Mouse (Mus musculus): ENCODE data around the gene Dab2ip.

Dab2ip gene

DNA sequence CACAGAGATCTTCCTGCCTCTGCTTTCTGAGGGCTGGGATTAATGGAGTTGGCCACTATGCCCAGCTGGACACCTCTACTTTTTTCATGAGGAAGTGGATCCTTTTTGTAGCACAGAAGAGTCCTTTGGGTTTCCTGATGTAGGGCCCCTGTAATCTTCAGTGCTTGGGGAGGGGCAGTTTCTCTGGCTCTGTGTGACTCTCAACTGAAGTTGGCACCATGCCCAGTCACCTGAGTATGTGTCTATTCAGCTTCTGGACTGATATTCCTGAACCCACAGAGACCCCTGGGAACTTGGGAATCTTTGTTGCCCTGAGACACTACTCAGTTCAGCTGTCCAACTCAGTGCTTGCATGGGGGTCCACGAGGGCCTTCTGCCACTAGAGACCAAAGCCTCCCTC, 37.0 kb downstream of the Dab2ip start:
- DNase-seq (ENCODE audit: low spot score in 2 of 2): no peak

DNA sequence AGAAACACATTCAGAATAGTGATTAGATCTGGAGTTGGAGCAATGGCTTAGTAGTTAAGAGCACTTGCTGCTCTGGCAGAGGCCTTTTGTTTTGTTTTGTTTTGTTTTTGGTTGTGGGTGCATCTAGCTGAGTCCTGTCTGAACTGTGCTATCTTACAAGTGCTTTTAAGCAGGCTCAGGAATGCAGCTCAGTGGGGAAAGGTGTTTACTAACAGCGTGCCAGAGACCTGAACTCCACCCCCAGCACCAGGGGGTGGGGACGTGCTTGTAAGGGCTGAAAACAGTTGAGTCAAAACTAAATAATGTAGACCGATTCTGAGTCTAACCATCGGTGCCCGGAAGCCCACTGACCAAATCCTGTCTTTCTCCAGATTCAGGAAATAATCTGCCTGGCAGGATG, 37.7 kb downstream of the Dab2ip start:
- DNase-seq (ENCODE audit: low spot score in 2 of 2): no peak

DNA sequence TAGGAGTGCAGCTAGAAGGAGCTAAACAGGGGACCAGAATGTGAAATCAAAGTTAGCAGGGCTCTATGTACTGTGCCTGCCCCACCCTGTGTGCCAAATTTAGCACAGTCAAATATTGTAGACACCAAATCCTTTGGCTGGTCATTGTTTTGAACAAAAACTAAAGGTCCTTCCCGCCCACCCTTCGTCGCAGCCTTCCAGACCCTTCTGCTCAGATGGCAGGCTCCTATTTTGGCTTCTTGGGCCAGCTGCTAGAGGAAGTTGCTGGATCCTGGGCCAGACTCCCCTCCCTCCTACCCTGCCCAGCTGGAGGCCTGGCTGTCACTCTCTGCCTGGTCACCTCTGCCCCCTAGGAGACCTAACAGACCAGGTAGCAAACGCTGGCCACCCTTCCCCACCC, 38.7 kb downstream of the Dab2ip start:
- no peak for DNase-seq (ENCODE audit: low spot score in 2 of 2)

GRCm38 (mm10) chr2:35598819-35599218, 40.8 kb downstream of the Dab2ip start:
- DNase-seq (ENCODE audit: low spot score in 2 of 2): no peak

GRCm38 (mm10) chr2:35601665-35602064, 43.6 kb downstream of the Dab2ip start:
- DNase-seq (ENCODE audit: low spot score in 2 of 2): no peak

GRCm38 (mm10) chr2:35607476-35607875, 49.4 kb downstream of the Dab2ip start:
- DNase-seq (ENCODE audit: low spot score in 2 of 2): no peak

DNA sequence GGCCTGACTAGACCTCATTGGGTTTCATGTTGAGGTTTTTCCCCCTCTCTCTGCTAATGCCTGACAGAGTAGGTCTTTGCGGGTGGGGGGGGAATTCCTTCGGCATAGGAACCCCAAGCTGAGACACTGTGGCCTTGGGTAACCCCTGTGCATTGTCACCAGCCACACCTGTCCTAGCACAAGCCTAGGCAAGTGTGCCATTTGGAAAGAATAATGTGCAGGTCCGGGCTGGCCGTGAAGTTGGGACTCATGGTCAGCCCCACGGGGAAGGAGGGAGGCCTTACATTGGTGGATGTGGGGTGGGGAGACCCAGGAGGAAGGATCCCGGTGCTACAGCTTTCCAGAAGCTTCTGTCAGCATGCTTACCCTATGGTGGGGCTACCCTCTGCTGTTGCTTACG, 50.8 kb downstream of the Dab2ip start:
- no peak for DNase-seq (ENCODE audit: low spot score in 2 of 2)

DNA sequence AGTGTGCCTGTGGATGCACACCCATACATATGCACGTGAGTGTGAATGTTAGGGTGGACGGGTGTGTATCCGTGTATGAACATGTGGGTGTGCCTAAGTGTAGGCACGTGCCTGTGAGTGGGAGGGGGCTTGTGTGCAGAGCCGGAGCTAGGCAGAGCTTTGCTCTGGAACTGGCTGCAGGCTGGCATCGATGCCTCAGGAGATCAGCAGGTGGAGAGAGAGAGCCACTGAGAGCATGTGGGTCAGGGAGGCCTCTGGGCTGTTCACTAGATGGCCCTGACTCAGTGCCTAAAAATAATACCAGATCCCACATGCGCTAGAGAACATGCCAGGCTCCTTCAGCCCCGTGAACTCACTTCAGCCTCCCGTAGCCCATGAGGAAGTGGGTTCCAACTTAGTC, 51.3 kb downstream of the Dab2ip start:
- no peak for DNase-seq (ENCODE audit: low spot score in 2 of 2)

- DNase-seq (ENCODE audit: low spot score in 2 of 2): no peak
These were observed 52.3 kb downstream of the Dab2ip start for GRCm38 (mm10) chr2:35610168-35610951.

- DNase-seq (ENCODE audit: low spot score in 2 of 2): no peak
These were observed 52.9 kb downstream of the Dab2ip start for GRCm38 (mm10) chr2:35610976-35611375.

DNA sequence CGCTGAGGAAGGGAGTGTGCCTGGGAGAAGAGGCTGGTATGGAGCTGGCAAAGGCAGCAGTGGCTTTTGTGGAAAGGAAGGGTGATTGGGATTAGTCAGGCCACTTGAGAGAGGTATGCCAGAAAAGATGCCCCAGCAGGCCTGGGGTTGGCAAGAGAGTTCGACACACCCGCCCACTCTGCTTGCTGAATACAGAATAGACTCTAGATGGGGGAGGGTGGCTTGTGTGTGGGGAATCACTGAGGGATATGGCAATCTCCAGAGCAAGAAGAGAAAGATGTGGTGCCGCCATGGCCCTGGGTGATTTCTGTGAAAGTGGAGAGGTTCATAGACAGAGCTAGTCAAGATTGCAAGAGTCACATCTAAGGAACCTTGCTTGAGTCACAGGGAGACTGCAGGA, 53.6 kb downstream of the Dab2ip start:
- DNase-seq (ENCODE audit: low spot score in 2 of 2): no peak

DNA sequence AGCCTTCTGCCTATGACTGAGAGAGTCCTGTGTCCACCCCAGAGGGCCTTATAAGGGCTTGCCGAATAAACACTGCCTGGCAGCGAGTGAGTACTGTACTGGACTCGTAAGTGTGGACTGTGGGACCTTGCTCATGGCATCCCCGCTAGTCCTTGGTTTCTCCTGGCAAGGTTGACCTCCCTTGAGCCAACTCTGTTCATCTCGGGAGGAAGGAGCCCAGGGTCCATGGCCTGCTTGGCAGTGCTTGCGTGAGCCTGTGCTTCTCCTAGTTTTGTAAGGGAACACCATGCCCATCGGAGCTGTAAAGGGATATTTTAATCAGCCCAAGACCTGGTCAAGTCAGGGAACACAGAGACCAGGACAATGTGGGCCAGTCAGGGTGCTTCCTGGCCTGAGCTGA, 54.2 kb downstream of the Dab2ip start:
- no peak for DNase-seq (ENCODE audit: low spot score in 2 of 2)

DNA sequence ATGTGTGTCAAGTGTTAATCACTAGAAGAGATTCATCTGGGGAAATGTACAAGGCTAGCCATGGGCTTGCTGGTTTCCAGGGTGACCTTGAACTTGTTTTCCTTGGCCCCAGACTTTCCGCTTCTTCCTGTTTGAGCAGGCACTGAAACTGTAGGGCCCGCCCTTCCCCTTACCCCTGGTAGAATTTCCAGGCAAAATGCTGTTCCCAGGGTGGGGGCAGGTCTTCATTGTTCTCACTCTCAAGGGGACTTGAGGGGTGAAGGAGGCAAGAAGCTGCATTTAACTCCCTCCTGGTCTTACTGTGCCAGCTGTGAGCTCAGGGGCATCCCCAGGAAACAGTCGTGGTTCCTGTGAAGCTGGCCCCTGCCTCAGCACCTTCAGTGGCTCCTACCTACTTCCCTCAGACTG, 55.9 kb downstream of the Dab2ip start:
- no peak for DNase-seq (ENCODE audit: low spot score in 2 of 2)

DNA sequence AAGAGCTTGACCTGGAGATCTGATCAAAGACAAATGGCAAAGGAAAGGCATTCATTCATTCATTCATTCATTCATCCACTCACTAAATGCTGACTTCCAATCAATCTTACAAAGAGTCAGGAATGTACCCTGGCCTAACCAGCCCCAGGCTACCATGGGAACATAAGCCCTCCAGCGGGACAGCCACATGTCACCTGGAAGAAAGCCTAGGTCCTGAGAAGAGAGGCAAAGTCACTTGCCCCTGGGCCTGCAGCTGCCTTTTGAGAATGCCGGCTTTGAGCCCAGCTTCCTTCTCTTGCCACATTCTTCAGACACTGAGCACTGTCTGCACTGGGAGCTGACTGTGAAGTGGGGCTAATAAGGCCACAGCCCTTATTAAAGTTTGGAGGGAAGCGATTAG, 56.3 kb downstream of the Dab2ip start:
- DNase-seq (ENCODE audit: low spot score in 2 of 2): no peak

DNA sequence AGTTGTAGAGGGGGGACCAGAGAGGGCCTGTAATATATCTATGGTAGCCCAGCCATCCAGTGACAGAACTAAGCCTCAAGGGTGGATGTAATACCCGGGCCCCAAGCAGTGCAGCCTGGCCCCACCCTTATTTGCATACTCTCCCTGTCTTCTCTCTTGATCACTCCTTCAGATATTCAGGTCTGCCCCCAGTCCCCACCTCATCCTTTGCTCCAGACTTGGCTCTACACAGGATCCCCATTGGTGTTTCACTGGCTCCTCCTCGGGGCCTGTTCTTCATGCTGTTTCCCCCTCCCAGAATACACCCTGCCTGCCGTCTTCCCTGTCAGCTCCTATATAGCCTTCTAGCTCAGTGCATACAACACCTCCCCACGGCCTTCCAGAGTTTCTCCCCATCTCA, 57.3 kb downstream of the Dab2ip start:
- no peak for DNase-seq (ENCODE audit: low spot score in 2 of 2)

DNA sequence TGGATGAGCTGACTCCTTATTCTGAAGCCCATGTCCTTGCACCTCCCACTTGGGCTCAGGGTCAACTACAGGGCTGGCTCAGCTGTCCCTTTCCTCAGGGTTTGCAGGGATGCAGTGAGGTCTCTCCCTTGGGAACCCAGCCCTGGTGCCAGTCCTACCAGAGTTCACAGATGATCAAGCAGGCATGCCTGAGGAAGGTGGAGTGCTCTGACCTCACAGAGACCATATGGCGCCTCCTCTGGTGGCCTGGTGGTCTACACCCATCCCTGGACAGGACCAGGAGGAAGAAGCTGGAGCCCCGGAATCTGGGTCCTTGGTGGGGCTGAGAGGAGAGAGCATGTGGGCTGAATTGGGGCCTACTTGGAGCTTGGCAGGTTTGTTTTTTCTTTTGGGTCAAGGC, 57.9 kb downstream of the Dab2ip start:
- no peak for DNase-seq (ENCODE audit: low spot score in 2 of 2)

DNA sequence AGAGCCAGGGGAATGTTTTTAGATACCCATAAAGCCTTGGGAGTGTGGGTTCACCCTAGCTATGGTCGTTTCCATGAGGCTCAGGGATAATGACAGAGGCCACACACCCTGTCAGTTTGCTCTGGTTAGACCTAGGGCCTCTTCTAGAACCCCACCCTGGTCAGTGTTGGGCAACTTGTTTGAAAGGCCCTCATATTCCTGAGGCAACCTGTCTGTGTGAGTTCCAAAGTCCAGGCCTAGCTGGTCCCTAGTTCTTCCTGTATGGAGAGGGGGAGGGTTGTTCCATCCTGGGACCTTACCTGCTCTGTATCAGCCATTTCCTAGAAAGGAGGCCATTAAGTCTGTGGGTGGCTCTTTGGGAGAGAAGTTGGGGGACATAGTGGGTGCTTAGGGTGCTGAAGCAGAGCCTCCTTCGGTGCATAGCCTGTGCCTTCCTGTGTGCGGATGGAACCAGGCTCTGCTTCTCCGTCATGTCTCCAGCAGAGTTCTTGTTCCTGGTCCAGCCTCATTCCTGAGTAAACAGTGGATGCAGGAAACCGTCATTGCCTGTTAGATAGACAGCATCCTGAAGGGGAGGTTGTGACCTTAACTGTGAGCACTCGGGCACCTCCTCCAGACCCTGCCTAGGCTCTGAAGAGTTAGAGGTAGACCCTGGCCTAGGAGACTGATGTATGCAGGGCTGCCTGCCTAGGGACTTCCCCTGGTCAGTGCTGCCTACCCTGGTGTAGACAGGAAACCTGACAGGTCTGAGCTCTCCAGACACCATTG, 59.0 kb downstream of the Dab2ip start:
- no peak for DNase-seq (ENCODE audit: low spot score in 2 of 2)

DNA sequence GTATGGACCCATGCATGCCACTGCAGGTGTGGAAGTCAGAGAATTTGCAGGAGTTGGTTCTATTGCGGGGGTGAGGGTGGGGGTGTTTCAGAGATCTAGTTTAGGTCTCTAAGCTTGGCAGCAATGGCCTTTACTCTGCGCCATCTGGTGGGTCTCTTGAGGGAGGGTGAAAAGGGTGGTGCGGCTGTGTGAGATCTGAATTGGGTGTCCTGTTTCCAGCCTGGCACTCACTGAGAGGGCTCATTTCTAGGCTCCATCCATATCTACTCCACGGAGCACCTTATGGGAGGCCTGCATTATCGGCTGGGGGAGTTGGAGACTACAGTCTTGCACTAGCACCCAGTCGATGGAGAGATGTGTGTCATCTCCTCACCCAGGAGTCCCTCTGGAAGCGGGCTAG, 60.9 kb downstream of the Dab2ip start:
- no peak for DNase-seq (ENCODE audit: low spot score in 2 of 2)

DNA sequence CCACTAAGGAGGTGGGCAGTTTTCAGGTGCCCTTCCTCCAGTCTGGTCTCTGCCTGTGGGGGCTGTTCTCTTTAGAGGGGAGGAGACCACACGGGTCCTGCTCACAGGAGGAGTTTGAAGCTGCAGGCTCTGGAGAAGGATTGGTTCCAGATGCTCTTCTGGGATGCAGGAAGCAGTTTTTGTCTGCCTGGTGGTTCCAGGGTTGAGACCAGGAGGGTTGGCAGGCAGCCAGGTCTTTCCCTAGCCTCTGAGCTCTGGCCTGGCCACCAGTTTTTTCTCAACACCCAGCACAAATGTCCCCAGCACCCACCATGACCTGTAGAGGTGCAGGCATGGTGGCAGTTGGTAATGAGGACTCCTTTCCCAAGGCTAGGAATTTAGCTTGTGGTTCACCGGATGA, 61.5 kb downstream of the Dab2ip start:
- no peak for DNase-seq (ENCODE audit: low spot score in 2 of 2)

DNA sequence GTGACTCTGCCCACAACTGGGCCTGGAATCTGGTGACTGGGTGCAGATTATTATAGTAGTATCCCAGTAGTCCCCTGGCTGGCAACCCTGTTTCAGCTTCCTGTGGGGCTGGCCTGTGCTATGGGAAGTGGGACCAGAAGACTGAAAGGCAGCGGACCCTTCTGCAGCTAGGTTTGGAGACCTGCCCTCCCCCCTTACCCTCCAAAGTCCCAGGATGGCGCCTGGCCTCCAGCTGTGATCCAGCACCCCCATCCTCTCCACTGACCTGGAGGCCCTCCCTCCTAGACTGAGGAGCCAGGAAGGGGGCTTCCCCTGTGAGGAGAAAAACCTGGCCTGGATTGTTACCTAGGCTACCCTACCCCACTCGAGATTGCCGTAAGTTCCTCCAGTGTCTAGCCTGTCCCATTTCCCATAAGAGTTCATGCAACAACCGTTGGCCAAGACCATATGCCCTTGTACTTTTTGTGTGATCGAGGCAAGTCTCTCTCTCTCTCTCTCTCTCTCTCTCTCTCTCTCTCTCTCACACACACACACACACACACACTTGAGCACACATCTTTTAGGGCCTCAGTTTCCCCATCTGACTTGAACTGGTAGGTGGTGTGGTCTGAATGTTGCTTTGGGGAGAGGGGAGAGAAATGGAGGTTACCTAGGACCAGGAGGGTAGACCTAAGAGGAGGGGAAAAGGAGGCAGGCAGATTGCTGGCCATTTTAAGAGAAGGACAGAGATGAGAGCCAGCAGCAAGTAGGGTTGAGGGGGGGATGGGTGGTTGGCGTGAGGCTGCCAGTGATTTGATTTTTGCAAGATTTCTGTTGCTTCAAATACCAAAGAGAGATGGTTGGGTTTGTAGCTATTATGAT, 62.5 kb downstream of the Dab2ip start:
- no peak for DNase-seq (ENCODE audit: low spot score in 2 of 2)

- no peak for DNase-seq (ENCODE audit: low spot score in 2 of 2)
These were observed 63.1 kb downstream of the Dab2ip start for GRCm38 (mm10) chr2:35621225-35621519.

- peak in 1 of 2 experiments; percentile 29 for DNase-seq (ENCODE audit: low spot score in 2 of 2)
These were observed 63.7 kb downstream of the Dab2ip start for GRCm38 (mm10) chr2:35621796-35622195.
